Mouse (Mus musculus) c-Kit-positive CD71-positive TER-119-positive erythroid progenitor cells, embryonic 14.5 days (primary cell): ENCODE data around the gene Olfr1317.

ENCODE experiments used
- DNase-seq: peaks from one replicate; pipeline ENCODE4 v3.0.0-alpha.2; 2013; ENCODE audit warnings: low spot score

Gene Olfr1317

DNA sequence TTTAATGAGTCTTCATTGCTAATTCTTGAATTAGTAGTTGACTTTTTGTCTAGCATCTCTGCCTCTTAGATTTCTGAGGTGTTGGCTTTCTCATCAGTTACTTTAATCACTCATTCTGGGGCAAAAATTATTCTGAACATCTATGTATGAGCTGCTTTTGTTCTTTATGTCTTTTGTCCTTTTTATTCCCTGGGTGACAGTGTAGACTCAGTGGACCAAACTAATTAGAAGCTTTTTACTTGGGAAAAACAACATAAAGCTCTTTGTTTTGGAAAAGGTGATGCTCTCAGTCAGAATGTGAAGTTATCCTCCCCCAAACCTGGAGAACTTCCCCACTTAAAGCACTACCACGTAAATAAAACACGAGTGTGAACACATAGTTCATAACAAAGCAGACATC is at the start of gene Olfr1317:
TSS of gene Olfr1317 (plus strand) at position 301 of the 400 bp plus-strand sequence.
- no peak for DNase-seq

DNA sequence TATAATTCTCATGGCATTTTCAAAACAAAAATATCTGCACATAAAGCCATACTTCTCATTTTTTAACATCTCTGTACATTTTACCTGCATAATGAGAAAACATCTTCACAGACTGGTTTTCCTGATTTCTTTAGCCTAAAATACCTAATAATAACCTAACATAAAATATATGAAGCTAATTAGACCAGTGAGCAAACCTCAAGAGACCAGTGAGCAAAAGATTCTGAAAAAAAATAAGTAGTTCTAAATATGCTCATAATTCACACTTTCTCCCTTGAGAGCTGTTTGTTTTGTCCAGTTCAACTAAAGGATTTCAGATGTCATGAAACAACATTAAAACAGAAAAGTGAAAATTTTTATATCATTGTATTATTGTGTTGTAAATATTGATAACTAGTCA is 43.4 kb upstream of the Olfr1317 start, which contains the start of gene Olfr1314:
TSS of gene Olfr1314 (minus strand) at position 101 of the 400 bp plus-strand sequence.
- no peak for DNase-seq

GRCm38 (mm10) chr2:112115340-112115739 is 24.8 kb upstream of the Olfr1317 start, which contains the start of gene Olfr1315-ps1:
Olfr1315-ps1 (minus strand) TSS chr2:112115440.
- no peak for DNase-seq

DNA sequence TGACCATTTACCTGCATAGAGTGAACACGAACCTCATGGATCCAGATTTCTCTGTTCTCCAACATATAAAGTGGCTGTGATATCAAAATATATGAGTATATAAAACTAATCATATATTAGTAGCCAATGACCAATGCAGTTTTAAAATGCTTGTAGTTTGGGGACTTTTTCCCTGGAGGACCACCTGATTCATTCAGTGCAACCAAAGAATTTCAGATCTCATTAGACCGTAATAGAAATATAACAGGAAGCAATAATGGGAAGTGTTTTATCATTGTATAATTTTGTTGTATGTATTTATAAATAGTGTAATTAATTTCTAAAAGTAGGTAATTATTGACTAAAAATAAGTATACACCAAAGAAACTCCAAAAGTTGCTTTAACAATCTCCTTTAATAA is 5.3 kb upstream of the Olfr1317 start, which contains the start of gene Olfr1316:
TSS of gene Olfr1316 (minus strand) at position 101 of the 400 bp plus-strand sequence.
- DNase-seq: no peak

- DNase-seq: no peak
Measured at GRCm38 (mm10) chr2:112153898-112154297, 13.8 kb downstream of the Olfr1317 start, which contains the start of gene Olfr1318. Olfr1318 (plus strand) TSS chr2:112154198.
